Mouse (Mus musculus) heart, postnatal 10 days (tissue): ENCODE results near the gene Stat5b. TPM values are rescaled to one million over a fixed set of nuclear protein-coding genes. Genes with fewer than 3 reads are reported as not detected.

Experiments
- DNase-seq, 2 experiments: peaks; one replicate each; pipeline ENCODE4 v3.0.0; 2021
- intact Hi-C: fragments of 180-260 bp; cut with DNase I; formaldehyde crosslinking; loops from one replicate; pipeline ENCODE4 v1.15.1; 2025
- total RNA-seq, 2 experiments: library from RNA; stranded (reverse); gene quantifications; 2 replicates each; pipeline ENCODE4 v1.2.3; 2021

Stat5b gene
- total RNA-seq, 2 experiments from 2014 or later: 52.1 to 58.6 TPM

GRCm38 (mm10) chr11:100747114-100747513 lies 103.4 kb downstream of the Stat5b start:
- intact Hi-C loops: no loop called here

DNA sequence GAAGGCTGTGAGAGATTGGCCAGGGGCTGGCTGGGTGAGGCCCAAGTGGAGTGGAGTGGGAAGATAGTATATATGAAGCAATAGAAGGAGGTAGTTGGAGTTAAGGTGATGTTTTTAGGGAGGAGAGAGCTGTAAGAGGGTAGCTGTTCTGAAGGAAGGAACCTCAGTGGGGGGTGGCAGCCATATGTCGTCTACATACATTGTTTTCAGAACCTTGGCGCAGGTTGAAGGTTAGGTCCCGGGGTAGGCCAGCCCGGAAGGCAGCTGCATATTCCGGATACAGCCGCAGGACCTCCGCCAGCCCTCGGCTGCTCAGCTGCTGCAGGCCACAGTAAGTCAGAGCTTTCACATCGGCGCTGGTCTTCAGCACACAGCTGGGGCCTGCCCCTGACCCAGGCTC lies 104.0 kb downstream of the Stat5b start:
- intact Hi-C loops: no loop called here
- no peak for DNase-seq

More at GRCm38 (mm10) chr11:100747114-100747513, 103.4 kb downstream of the Stat5b start:
- no peak for DNase-seq

GRCm38 (mm10) chr11:100745085-100745484 lies 105.4 kb downstream of the Stat5b start:
- peak; percentile 47 to 70 for DNase-seq
- intact Hi-C loops: no loop called here

GRCm38 (mm10) chr11:100741348-100741747 lies 109.2 kb downstream of the Stat5b start:
- DNase-seq: peak; percentile 68 to 77
- intact Hi-C loops: no loop called here

- intact Hi-C loops: no loop called here
- DNase-seq: no peak
These were observed 111.8 kb downstream of the Stat5b start for GRCm38 (mm10) chr11:100738749-100739148.

GRCm38 (mm10) chr11:100738066-100738604 lies 112.4 kb downstream of the Stat5b start, which contains the start of gene Rab5c:
TSS of gene Rab5c (minus strand) at chr11:100738215.
- intact Hi-C loops: no loop called here
- peak; percentile 99 for DNase-seq

- DNase-seq: no peak
- intact Hi-C loops: loop anchor here (2.0 kb wide), 1 partner anchor 22 kb away; no protein-coding TSS in a partner anchor
These were observed 113.3 kb downstream of the Stat5b start for GRCm38 (mm10) chr11:100737105-100737733.

GRCm38 (mm10) chr11:100736746-100737080 lies 113.8 kb downstream of the Stat5b start:
- intact Hi-C loops: loop anchor here (2.0 kb wide), 1 partner anchor 22 kb away; no protein-coding TSS in a partner anchor
- DNase-seq: no peak

DNA sequence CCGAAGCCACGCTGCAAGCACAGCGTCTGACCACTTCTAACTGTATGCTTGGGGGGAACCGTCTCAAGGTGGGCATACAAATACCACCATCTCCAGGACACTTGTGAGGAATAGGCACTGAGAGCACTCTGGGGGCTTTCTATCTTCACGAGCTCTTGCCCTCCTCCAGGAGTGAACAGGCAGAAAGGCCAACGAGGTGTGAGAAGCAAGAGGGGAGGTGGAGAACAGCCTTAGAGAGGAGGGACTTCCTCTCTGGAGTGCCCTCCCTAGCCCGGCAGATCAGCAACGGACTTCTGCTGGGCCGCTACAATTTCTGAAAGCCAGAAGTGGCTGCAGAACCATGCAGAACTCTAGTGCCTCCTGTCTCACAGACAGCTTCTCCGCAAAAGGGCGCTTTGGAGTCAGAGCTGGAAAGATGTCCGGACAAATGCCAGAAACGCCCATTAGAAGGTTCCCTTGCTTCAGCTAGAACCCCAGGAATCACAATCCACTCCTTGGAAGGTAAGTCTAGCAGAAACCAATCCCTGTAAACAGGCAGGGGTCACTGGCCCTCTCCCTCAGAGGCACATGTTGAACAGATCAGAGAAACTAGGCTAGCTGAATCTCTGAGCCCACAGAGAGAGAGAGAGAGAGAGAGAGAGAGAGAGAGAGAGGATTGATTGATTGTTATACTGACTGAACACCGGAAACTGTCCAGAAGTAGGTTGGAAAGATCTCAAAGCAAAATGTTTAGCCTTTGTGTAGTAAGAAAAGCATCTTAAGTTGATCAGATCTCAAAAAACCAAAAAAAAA lies 114.4 kb downstream of the Stat5b start:
- intact Hi-C loops: loop anchor here (2.0 kb wide), 1 partner anchor 21 kb away; no protein-coding TSS in a partner anchor
- no peak for DNase-seq

DNA sequence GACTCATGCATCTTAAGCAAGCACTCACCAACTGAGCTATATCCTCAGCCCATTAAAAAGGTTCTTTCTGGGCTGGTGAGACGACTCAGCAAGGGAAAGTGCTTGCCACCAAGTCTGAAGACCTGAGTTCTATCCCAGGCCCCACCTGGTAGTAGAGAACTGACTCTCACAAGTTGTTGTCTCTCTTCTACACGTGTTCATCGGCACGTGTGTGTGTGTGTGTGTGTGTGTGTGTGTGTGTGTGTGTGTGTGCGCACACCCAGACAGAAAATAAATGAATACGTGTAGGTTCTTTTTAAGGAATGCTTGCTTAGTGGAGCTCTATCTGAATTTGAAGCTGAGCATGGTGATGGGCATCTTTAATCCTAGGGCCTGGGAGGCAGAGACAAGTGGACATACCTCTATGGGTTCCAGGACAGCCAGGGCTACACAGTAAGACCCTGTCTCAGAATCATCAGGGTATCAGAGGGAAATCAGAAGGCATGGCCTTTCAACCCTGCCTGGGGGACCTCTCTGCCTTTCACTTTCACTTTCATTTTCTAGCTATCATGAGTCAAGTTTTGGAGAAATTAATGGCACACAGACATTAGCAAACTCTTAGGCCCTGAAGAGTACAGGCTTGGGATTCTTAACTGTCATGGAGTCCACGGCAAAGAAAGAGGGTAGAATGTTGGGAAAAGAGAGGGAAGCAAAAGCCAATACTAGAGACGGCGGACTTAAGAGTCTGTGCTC lies 115.2 kb downstream of the Stat5b start:
- DNase-seq: no peak
- intact Hi-C loops: no loop called here

Other genes starting within 250 kb of the Stat5b start
- 10 to 100 TPM; 53.7 to 63.9 TPM for gene Nkiras2, start 231.5 kb downstream of the Stat5b start, total RNA-seq
- gene Dnajc7, start 230.6 kb downstream of the Stat5b start, total RNA-seq: 100 to 1,000 TPM; 199 to 207 TPM
- under 1 TPM; 0.30 to 0.65 TPM for gene Zfp385c, start 158.3 kb downstream of the Stat5b start, total RNA-seq
- gene Dhx58, start 146.5 kb downstream of the Stat5b start, total RNA-seq: under 1 TPM; 0.42 to 0.50 TPM
- gene Kat2a, start 138.3 kb downstream of the Stat5b start, total RNA-seq: 10 to 100 TPM; 16.1 to 16.6 TPM
- not detected for gene Hspb9, start 136.9 kb downstream of the Stat5b start, total RNA-seq
- gene Rab5c, start 112.5 kb downstream of the Stat5b start, total RNA-seq: 10 to 100 TPM; 85.3 to 97.8 TPM
- not detected for gene Kcnh4, start 90.8 kb downstream of the Stat5b start, total RNA-seq
- gene Hcrt, start 87.8 kb downstream of the Stat5b start, total RNA-seq: not detected
- 10 to 100 TPM; 10.4 to 12.6 TPM for gene Ghdc, start 79.8 kb downstream of the Stat5b start, total RNA-seq
- 10 to 100 TPM; 22.9 to 26.9 TPM for gene Stat5a, start 8.6 kb upstream of the Stat5b start, total RNA-seq
- 100 to 1,000 TPM; 110 to 117 TPM for gene Stat3, start 88.8 kb upstream of the Stat5b start, total RNA-seq
- 100 to 1,000 TPM; 462 to 471 TPM for gene Cavin1, start 120.2 kb upstream of the Stat5b start, total RNA-seq
- 10 to 100 TPM; 89.6 to 93.8 TPM for gene Atp6v0a1, start 158.7 kb upstream of the Stat5b start, total RNA-seq
- gene Naglu, start 219.3 kb upstream of the Stat5b start, total RNA-seq: 1 to 10 TPM; 9.9 to 10.0 TPM
- under 1 TPM in 1 of 2 experiments, not detected in 1; 0.45 TPM for gene Hsd17b1, start 227.7 kb upstream of the Stat5b start, total RNA-seq
- 10 to 100 TPM; 18.7 to 21.4 TPM for gene Coasy, start 231.8 kb upstream of the Stat5b start, total RNA-seq
- gene Mlx, start 236.6 kb upstream of the Stat5b start, total RNA-seq: 10 to 100 TPM; 14.1 to 18.1 TPM
- 1 to 10 TPM; 5.0 to 5.6 TPM for gene Psmc3ip, start 244.7 kb upstream of the Stat5b start, total RNA-seq